Mouse (Mus musculus): ENCODE results near the gene Epop.

DNA sequence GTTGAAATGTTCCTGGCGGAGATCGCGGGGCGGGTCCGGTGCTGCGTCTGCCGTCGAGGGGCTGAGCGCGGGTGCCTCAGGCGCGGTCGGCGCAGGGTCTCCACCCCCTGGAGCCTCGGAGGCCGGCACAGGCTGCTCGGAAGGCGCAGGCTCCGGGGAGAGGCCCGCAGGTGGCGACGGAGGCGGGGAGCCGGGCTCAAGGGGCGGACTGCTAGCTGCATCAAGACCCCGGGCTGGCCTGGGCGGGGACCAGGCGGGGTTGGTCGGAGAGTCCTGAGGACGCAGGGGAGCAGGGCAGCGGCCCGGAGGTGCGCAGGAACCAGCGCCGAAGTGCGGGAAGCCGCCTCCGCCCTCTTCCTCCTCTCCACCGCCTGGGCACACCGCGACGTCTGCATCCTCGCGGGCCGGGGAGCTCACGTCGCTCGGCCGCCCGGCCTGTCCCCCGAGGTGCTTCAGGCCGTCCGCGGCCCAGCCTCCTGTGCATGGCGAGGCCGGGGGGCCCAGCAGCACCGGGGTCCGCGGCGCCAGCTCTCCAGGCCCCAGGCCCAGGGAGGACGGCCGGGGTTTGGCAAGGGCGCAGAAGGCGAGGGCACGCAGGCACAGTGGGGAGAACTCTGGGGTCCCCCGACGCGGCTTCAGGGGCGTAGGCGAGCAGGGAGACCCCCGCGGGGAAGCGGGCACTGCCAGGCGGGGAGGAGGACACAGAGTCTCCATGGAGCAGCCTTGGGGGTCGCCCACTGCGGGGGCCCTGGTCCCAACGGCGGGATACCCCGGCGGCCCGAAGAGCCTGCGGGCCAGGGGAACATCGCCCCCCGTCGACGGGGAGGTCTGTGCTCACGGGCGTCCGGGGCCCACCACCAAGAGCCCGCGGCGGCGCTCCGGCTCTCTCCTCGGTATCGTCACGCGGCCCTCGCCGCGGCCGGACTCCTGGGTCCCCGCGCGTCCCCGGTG lies 659 bp downstream of the Epop start:
- TF ChIP-seq CTCF (IDR thresholded peaks at IDR 0.05; ENCODE audit: control insufficient read depth, insufficient read depth, low read length): no peak
- no peak for TF ChIP-seq POLR2A (IDR thresholded peaks at IDR 0.05; ENCODE audit: borderline replicate concordance, control insufficient read depth, low read depth, low read length)

Data from bone marrow, adult 2 months (tissue).